Mouse (Mus musculus): Measurements from ENCODE around the gene Ccl6.

The Ccl6 gene

GRCm38 (mm10) chr11:83592853-83593252, at the start of gene Ccl6:
TSS of gene Ccl6 (minus strand) at chr11:83593087.
- DNase-seq (ENCODE audit: extremely low read depth, low read depth, low spot score): no peak

GRCm38 (mm10) chr11:83641216-83641615, 48.3 kb upstream of the Ccl6 start:
- no peak for DNase-seq (ENCODE audit: extremely low read depth, low read depth, low spot score)

- DNase-seq (ENCODE audit: extremely low read depth, low read depth, low spot score): no peak
These were observed 47.3 kb upstream of the Ccl6 start for GRCm38 (mm10) chr11:83640141-83640540.

- DNase-seq (ENCODE audit: extremely low read depth, low read depth, low spot score): no peak
These were observed 46.6 kb upstream of the Ccl6 start for GRCm38 (mm10) chr11:83639533-83639932.

GRCm38 (mm10) chr11:83638934-83639333, 46.0 kb upstream of the Ccl6 start:
- DNase-seq (ENCODE audit: extremely low read depth, low read depth, low spot score): no peak

GRCm38 (mm10) chr11:83636742-83637235, 43.9 kb upstream of the Ccl6 start:
- no peak for DNase-seq (ENCODE audit: extremely low read depth, low read depth, low spot score)

GRCm38 (mm10) chr11:83634898-83635297, 42.0 kb upstream of the Ccl6 start:
- DNase-seq (ENCODE audit: extremely low read depth, low read depth, low spot score): no peak

GRCm38 (mm10) chr11:83634425-83634824, 41.5 kb upstream of the Ccl6 start:
- DNase-seq (ENCODE audit: extremely low read depth, low read depth, low spot score): no peak

- no peak for DNase-seq (ENCODE audit: extremely low read depth, low read depth, low spot score)
These were observed 39.9 kb upstream of the Ccl6 start for GRCm38 (mm10) chr11:83632744-83633143.

- DNase-seq (ENCODE audit: extremely low read depth, low read depth, low spot score): no peak
These were observed 38.2 kb upstream of the Ccl6 start for GRCm38 (mm10) chr11:83631065-83631464.

- DNase-seq (ENCODE audit: extremely low read depth, low read depth, low spot score): no peak
These were observed 37.7 kb upstream of the Ccl6 start for GRCm38 (mm10) chr11:83630630-83631029.

GRCm38 (mm10) chr11:83628808-83629207, 35.9 kb upstream of the Ccl6 start:
- no peak for DNase-seq (ENCODE audit: extremely low read depth, low read depth, low spot score)

GRCm38 (mm10) chr11:83623586-83623985, 30.7 kb upstream of the Ccl6 start:
- no peak for DNase-seq (ENCODE audit: extremely low read depth, low read depth, low spot score)

GRCm38 (mm10) chr11:83619037-83619436, 26.1 kb upstream of the Ccl6 start:
- DNase-seq (ENCODE audit: extremely low read depth, low read depth, low spot score): no peak

GRCm38 (mm10) chr11:83618238-83618637, 25.4 kb upstream of the Ccl6 start:
- no peak for DNase-seq (ENCODE audit: extremely low read depth, low read depth, low spot score)

- DNase-seq (ENCODE audit: extremely low read depth, low read depth, low spot score): no peak
These were observed 23.7 kb upstream of the Ccl6 start for GRCm38 (mm10) chr11:83616586-83616985.

- DNase-seq (ENCODE audit: extremely low read depth, low read depth, low spot score): no peak
These were observed 18.0 kb upstream of the Ccl6 start for GRCm38 (mm10) chr11:83610900-83611299.

GRCm38 (mm10) chr11:83606396-83606795, 13.5 kb upstream of the Ccl6 start:
- DNase-seq (ENCODE audit: extremely low read depth, low read depth, low spot score): no peak

- no peak for DNase-seq (ENCODE audit: extremely low read depth, low read depth, low spot score)
These were observed 12.6 kb upstream of the Ccl6 start for GRCm38 (mm10) chr11:83605535-83605934.

GRCm38 (mm10) chr11:83604698-83605097, 11.8 kb upstream of the Ccl6 start:
- DNase-seq (ENCODE audit: extremely low read depth, low read depth, low spot score): no peak

- no peak for DNase-seq (ENCODE audit: extremely low read depth, low read depth, low spot score)
These were observed 10.5 kb upstream of the Ccl6 start for GRCm38 (mm10) chr11:83603399-83603798.

- DNase-seq (ENCODE audit: extremely low read depth, low read depth, low spot score): no peak
These were observed 7.7 kb upstream of the Ccl6 start for GRCm38 (mm10) chr11:83600576-83600975.

- DNase-seq (ENCODE audit: extremely low read depth, low read depth, low spot score): peak; percentile 46
These were observed 6.1 kb upstream of the Ccl6 start for GRCm38 (mm10) chr11:83598991-83599390.
